12 mouse cellular contexts compared by ENCODE assay signal in genomic region chr14:77004740-77005139, GRCm38 (mm10). TPM values are rescaled to one million over a fixed set of nuclear protein-coding genes. Genes with fewer than 3 reads are reported as not detected.
A peak's percentile ranks its signal among the peaks of the same experiment; 100 is the strongest.
DNase-seq lines count a peak whose midpoint lies in the region; ATAC-seq and TF ChIP-seq lines count a peak whose summit lies in the region.
"Had no signal": no experiment of that assay in that cellular context is flagged by ENCODE, and none has a peak within 500 bp of the region (broad histone marks: within the 10 kb centered on the region; RNA-seq: fewer than 3 reads in every experiment).

No protein-coding gene starts in this region.

- peak; percentile 48 for DNase-seq in lung, embryonic 14.5 days
- no peak for DNase-seq in lung, adult 18-20 months
- DNase-seq in embryo, embryonic 10.5 days (ENCODE audit: low spot score), result peak; percentile 49
- peak; percentile 1 for DNase-seq in retina, postnatal 7 days (ENCODE audit: low read depth, low spot score)
- DNase-seq in urinary bladder, adult 18-20 months (ENCODE audit: low spot score in 2 of 2), result no peak
- DNase-seq in thymus, postnatal 25 days, result no peak
- DNase-seq: adrenal gland, adult 8-10 months; gastrocnemius, postnatal 10 days had no signal

- H3K36me3 ChIP-seq in lung, embryonic 14.5 days (ENCODE audit: insufficient read depth), result no peaks in the 10 kb centered on the region
- H3K36me3 ChIP-seq in intestine, embryonic 15.5 days, result no peaks in the 10 kb centered on the region
- H3K36me3 ChIP-seq: forebrain, embryonic 12.5 days; heart, embryonic 15.5 days had no signal

- H3K27ac ChIP-seq in lung, embryonic 14.5 days (ENCODE audit: low read depth), result no peak overlapping the region
- H3K27ac ChIP-seq in intestine, embryonic 15.5 days, result 0 out of 2 replicates have a peak overlapping the region, but pooled peaks have one; percentile 24
- H3K27ac ChIP-seq: forebrain, embryonic 12.5 days; heart, embryonic 15.5 days had no signal

- TF ChIP-seq CTCF in lung, embryonic 14.5 days (IDR thresholded peaks at IDR 0.05; ENCODE audit: low read depth), result no peak

- H3K9me3 ChIP-seq in lung, embryonic 14.5 days (ENCODE audit: low read depth, low read length), result no peaks in the 10 kb centered on the region
- no peaks in the 10 kb centered on the region for H3K9me3 ChIP-seq in intestine, embryonic 15.5 days
- H3K9me3 ChIP-seq: forebrain, embryonic 12.5 days; heart, embryonic 15.5 days had no signal

- peaks cover 14% of the 10 kb centered on the region for H3K4me1 ChIP-seq in lung, embryonic 14.5 days (ENCODE audit: insufficient read depth)
- H3K4me1 ChIP-seq in intestine, embryonic 15.5 days (replicated peaks), result peaks cover 12% of the 10 kb centered on the region
- H3K4me1 ChIP-seq: forebrain, embryonic 12.5 days; heart, embryonic 15.5 days had no signal

- no peak overlapping the region for H3K4me3 ChIP-seq in lung, embryonic 14.5 days (ENCODE audit: low read depth, low read length)
- no peak overlapping the region for H3K4me3 ChIP-seq in intestine, embryonic 15.5 days (replicated peaks)
- H3K4me3 ChIP-seq: forebrain, embryonic 12.5 days; heart, embryonic 15.5 days had no signal

- ATAC-seq in lung, embryonic 14.5 days (ENCODE audit: insufficient read depth), result peak; percentile 77
- ATAC-seq in intestine, embryonic 15.5 days, result peak; percentile 61

- H3K27me3 ChIP-seq in lung, embryonic 14.5 days (ENCODE audit: insufficient read depth, low read length), result no peaks in the 10 kb centered on the region
- no peaks in the 10 kb centered on the region for H3K27me3 ChIP-seq in intestine, embryonic 15.5 days (replicated peaks)
- H3K27me3 ChIP-seq: forebrain, embryonic 12.5 days; heart, embryonic 15.5 days had no signal

- no peak overlapping the region for H3K4me2 ChIP-seq in lung, embryonic 14.5 days
- H3K4me2 ChIP-seq in intestine, embryonic 15.5 days (replicated peaks), result no peak overlapping the region
- H3K4me2 ChIP-seq: forebrain, embryonic 12.5 days; heart, embryonic 15.5 days; liver, embryonic 11.5 days had no signal

- WGBS in lung, embryonic 14.5 days, result 25% methylated on average over 8 of the region's 8 CpGs
- 23% methylated on average over 8 of the region's 8 CpGs for WGBS in intestine, embryonic 15.5 days

- no peak overlapping the region for H3K9ac ChIP-seq in lung, embryonic 14.5 days
- H3K9ac ChIP-seq in intestine, embryonic 15.5 days, result no peak overlapping the region
- H3K9ac ChIP-seq: forebrain, embryonic 12.5 days; heart, embryonic 15.5 days had no signal

RNA-seq across cellular contexts. Expression of gene Ccdc122, which starts 31.8 kb away (rescaled TPM):
- 4.9 and 7.0 TPM in 2 replicates for polyA plus RNA-seq in lung, embryonic 14.5 days (2014; fragmentation: Nextera tagmentation; extraction: Ambion mirVana)
- 3.3 and 3.7 TPM in 2 replicates for polyA plus RNA-seq in intestine, embryonic 15.5 days (2015; fragmentation: Nextera tagmentation; extraction: Ambion mirVana)

RNA-seq across cellular contexts. Expression of gene Lacc1, which starts 32.0 kb away (rescaled TPM):
- 14.6 and 16.6 TPM in 2 replicates for polyA plus RNA-seq in lung, embryonic 14.5 days (2014; fragmentation: Nextera tagmentation; extraction: Ambion mirVana)
- polyA plus RNA-seq in intestine, embryonic 15.5 days (2015; fragmentation: Nextera tagmentation; extraction: Ambion mirVana), result 7.4 and 9.3 TPM in 2 replicates

Comparison
In these comparisons a context has a peak if more than half of its experiments do, and no peak if none do; other contexts are left out.
1. DNase-seq: peak in lung, embryonic 14.5 days (single experiment), embryo, embryonic 10.5 days (single experiment) and retina, postnatal 7 days (single experiment); none in lung, adult 18-20 months (0 of 2), urinary bladder, adult 18-20 months (0 of 2) and thymus, postnatal 25 days (single experiment).